Mouse (Mus musculus) E14TG2a.4 (cell line): ENCODE measurements around the gene Slc37a4.

Experiments
- CTCF ChIP-seq: conservative IDR thresholded peaks from 2 replicates; pipeline ENCODE4 v1.5.1; 2014; ENCODE audit warnings: low read length
- NANOG ChIP-seq: IDR thresholded peaks from 2 replicates; pipeline ENCODE4 v1.6.1; 2014; ENCODE audit warnings: borderline replicate concordance, low read length, mixed read lengths
- POU5F1 ChIP-seq: IDR thresholded peaks from 2 replicates; pipeline ENCODE4 v1.6.1; 2014; ENCODE audit warnings: low read length, borderline replicate concordance

DNA sequence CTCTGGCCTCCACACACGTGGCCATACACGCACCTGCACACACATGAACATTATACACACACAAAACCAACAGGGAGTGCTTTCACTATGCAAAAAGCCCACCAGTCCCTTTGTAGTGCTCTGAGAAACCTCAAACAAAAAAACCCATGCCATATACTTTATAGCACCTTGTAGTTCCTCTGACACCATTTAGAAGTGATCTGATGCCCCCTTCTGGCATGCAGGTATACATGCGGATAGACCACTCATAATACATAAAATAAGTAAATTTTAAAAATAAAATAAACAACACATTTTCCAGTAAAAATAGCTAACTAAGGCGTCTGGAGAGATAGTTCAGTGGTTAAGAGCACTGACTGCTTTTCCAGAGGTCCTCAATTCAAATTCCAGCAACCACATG is 39.4 kb upstream of the Slc37a4 start:
- no peak for TF ChIP-seq NANOG
- TF ChIP-seq CTCF, result peak; percentile 28; the same call in 1 of the 2 replicates
- no peak for TF ChIP-seq POU5F1
